Mouse (Mus musculus): ENCODE data around the gene Arhgef33. TPM values are rescaled to one million over a fixed set of nuclear protein-coding genes. Genes with fewer than 3 reads are reported as not detected.

Arhgef33 gene
- polyA plus RNA-seq, 1 experiment from 2014 or later = 0.80 TPM

DNA sequence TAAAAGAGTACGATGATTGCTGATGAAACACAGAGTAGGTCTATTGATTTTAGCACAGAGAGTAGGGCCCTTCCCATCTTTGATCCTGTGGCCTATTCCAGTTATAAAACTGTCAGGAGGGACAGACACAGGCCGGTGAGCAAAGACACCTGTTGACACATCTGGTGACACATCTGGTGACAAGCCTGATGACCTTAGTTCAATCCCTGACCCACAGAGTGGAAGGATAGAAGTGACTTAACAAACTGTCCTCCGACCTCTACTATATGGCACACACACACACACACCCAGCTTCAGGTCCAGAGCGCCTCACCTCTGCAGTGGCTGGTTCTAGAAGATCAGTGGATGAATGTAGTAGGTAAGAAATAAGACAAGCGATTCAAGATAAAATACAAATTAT, 139.3 kb downstream of the Arhgef33 start:
- Histone ChIP-seq H3K4me2 (ENCODE audit: low read length) (no peak overlapping the region), H3K27me3 (ENCODE audit: control insufficient read depth, insufficient read depth, low read length) (no peaks in the 10 kb centered on the region), H3K36me3 (ENCODE audit: control insufficient read depth, insufficient read depth, low read length) (peaks cover 69% of the 10 kb centered on the region), H3K4me3 (ENCODE audit: control insufficient read depth in 1 of 2, insufficient read depth in 1 of 2, low read depth in 1 of 2, low read length in 2 of 2) (no peak overlapping the region), H3K9ac (ENCODE audit: low read length) (no peak overlapping the region), H3K4me1 (ENCODE audit: control insufficient read depth in 2 of 2, insufficient read depth in 2 of 2, low read length in 2 of 2) (no peaks in the 10 kb centered on the region), H3K9me3 (ENCODE audit: control insufficient read depth, low read length) (no peaks in the 10 kb centered on the region), H3K27ac (replicated peaks in 1 of 2; ENCODE audit: control insufficient read depth in 1 of 2, insufficient read depth in 1 of 2, low read depth in 2 of 2, low read length in 2 of 2) (no peak overlapping the region)
- ATAC-seq (ENCODE audit: insufficient number of reproducible peaks, insufficient read depth, low FRiP score, low read depth) = no peak
- WGBS = 89% methylated on average over 5 of the region's 5 CpGs

Other genes with a start within 250 kb of the Arhgef33 start
- gene Hnrnpll, start 245.1 kb upstream of the Arhgef33 start, polyA plus RNA-seq (2014; fragmentation: Nextera tagmentation; extraction: Ambion mirVana) = 47.7 and 52.3 TPM in 2 replicates
- gene Galm, start 179.9 kb upstream of the Arhgef33 start, polyA plus RNA-seq (2014; fragmentation: Nextera tagmentation; extraction: Ambion mirVana) = 10.7 and 13.7 TPM in 2 replicates
- gene Srsf7, start 100.1 kb upstream of the Arhgef33 start, polyA plus RNA-seq (2014; fragmentation: Nextera tagmentation; extraction: Ambion mirVana) = 275 and 276 TPM in 2 replicates
- gene Ttc39d, start 99.9 kb upstream of the Arhgef33 start, polyA plus RNA-seq (2014; fragmentation: Nextera tagmentation; extraction: Ambion mirVana) = 0.11 and 0.16 TPM in 2 replicates
- 23.5 and 27.0 TPM in 2 replicates for gene Gemin6, start 83.0 kb upstream of the Arhgef33 start, polyA plus RNA-seq (2014; fragmentation: Nextera tagmentation; extraction: Ambion mirVana)
- gene Morn2, start 17.2 kb upstream of the Arhgef33 start, polyA plus RNA-seq (2014; fragmentation: Nextera tagmentation; extraction: Ambion mirVana) = 31.3 and 32.1 TPM in 2 replicates
- gene Dhx57, start 16.9 kb upstream of the Arhgef33 start, polyA plus RNA-seq (2014; fragmentation: Nextera tagmentation; extraction: Ambion mirVana) = 8.5 and 8.9 TPM in 2 replicates
- 1.2 TPM in 2 replicates for gene Gm10190, start 66.1 kb downstream of the Arhgef33 start, polyA plus RNA-seq (2014; fragmentation: Nextera tagmentation; extraction: Ambion mirVana)
- gene Sos1, start 173.0 kb downstream of the Arhgef33 start, polyA plus RNA-seq (2014; fragmentation: Nextera tagmentation; extraction: Ambion mirVana) = 6.2 TPM in 2 replicates